Mouse (Mus musculus): ENCODE data around the gene Rasd2.

The Rasd2 gene

GRCm38 (mm10) chr8:75213686-75214085, at the start of gene Rasd2:
TSS of gene Rasd2 (plus strand) at chr8:75213944.
- no peak for DNase-seq (ENCODE audit: low read depth, low spot score)

DNA sequence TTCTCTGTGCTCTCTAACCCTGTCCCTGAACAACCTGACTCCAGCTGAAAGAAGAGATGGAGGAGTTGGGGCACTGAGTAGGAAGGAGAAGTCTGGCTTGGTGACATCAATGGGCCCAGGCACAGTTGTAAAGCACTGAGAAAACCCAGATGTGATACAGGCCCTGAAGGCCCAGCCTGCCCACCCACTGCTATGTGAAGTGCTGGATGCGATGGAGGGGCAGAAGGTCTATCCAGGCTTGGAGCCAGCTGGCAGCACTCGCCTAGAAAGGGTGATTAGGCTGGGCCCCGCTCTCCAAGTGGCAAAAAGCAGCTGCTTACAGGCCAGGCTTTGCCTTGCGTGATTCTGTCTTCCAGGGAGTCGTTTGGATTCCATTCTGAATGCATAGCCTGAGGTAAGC, 44.4 kb upstream of the Rasd2 start:
- DNase-seq (ENCODE audit: low read depth, low spot score) = no peak

DNA sequence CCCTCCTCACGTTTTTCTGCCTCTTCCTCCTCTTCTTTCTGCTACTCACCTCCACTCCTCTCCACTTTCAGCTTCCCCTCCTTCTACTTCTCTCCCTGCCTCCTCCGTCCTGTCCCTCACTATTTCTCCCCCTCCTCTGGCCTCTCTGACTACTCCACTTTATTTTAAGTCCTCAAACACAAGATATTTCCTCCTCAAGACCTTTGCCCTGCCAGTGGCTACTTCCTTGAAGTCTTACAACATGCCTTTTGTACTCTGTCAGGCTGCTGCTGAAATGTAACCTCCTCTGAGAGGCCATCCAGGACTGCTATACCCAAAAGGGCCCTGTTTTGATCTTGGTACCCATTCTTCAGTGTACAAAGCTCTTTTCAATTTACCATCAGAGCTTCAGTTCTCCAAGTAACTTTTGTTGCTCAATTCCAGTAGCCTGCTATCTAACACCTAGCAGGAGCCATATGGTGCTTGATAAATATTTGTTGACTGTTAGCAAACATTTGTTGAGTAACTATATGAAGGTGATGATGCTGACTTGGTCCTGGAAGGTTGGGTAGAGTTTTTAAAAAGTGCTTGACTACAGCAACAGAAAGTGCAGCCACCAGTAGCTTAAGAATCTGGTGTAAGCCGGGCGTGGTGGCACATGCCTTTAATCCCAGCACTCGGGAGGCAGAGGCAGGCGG, 41.6 kb upstream of the Rasd2 start:
- no peak for DNase-seq (ENCODE audit: low read depth, low spot score)

GRCm38 (mm10) chr8:75193022-75193421, 20.7 kb upstream of the Rasd2 start:
- no peak for DNase-seq (ENCODE audit: low read depth, low spot score)

- no peak for DNase-seq (ENCODE audit: low read depth, low spot score)
These were observed 19.2 kb upstream of the Rasd2 start for GRCm38 (mm10) chr8:75194473-75195071.

GRCm38 (mm10) chr8:75197170-75197569, 16.6 kb upstream of the Rasd2 start:
- DNase-seq (ENCODE audit: low read depth, low spot score) = no peak

DNA sequence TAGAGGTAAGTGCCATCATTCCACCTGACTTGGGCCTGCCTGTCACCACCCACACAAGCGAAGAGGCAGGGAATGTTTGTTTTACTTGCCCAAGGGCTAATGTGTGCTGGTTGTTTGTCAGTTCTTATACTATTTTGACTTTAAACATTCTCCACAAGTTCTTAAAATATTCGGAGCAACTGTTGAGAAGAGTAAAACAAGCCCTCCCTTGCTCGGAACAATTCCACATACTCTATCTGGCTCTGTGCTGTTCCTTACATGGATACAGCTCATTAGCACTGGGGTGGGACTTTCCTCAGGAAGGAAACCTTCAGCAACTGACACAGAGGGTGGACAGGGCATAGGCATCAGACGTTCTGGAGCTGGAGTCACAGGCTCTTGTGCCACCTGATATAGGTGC, 15.9 kb upstream of the Rasd2 start:
- DNase-seq (ENCODE audit: low read depth, low spot score) = no peak

GRCm38 (mm10) chr8:75198300-75198699, 15.4 kb upstream of the Rasd2 start:
- DNase-seq (ENCODE audit: low read depth, low spot score) = no peak

- DNase-seq (ENCODE audit: low read depth, low spot score) = no peak
These were observed 14.6 kb upstream of the Rasd2 start for GRCm38 (mm10) chr8:75198988-75199765.

GRCm38 (mm10) chr8:75199914-75200313, 13.8 kb upstream of the Rasd2 start:
- DNase-seq (ENCODE audit: low read depth, low spot score) = no peak

GRCm38 (mm10) chr8:75202041-75202656, 11.6 kb upstream of the Rasd2 start:
- DNase-seq (ENCODE audit: low read depth, low spot score) = no peak

DNA sequence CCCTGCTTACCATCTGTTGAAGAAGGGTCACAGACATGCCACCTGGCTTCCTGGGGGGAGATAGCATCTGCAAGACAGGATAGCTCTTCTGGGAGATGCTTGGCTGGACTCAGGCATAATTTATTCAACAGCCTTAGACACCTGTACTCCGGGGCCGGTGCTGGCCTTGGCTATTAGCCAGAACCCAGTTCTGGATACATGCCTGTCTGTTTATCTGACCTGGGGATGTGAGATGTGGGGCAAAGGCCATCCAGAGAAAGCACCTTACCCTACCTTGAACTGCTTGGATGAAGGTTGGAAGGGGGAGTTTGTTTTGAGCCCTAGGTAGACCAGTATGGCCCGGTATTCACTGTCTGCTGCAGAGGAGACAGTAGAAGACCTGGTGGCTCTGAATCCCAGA, 10.8 kb upstream of the Rasd2 start:
- no peak for DNase-seq (ENCODE audit: low read depth, low spot score)

- no peak for DNase-seq (ENCODE audit: low read depth, low spot score)
These were observed 10.3 kb upstream of the Rasd2 start for GRCm38 (mm10) chr8:75203420-75203819.

DNA sequence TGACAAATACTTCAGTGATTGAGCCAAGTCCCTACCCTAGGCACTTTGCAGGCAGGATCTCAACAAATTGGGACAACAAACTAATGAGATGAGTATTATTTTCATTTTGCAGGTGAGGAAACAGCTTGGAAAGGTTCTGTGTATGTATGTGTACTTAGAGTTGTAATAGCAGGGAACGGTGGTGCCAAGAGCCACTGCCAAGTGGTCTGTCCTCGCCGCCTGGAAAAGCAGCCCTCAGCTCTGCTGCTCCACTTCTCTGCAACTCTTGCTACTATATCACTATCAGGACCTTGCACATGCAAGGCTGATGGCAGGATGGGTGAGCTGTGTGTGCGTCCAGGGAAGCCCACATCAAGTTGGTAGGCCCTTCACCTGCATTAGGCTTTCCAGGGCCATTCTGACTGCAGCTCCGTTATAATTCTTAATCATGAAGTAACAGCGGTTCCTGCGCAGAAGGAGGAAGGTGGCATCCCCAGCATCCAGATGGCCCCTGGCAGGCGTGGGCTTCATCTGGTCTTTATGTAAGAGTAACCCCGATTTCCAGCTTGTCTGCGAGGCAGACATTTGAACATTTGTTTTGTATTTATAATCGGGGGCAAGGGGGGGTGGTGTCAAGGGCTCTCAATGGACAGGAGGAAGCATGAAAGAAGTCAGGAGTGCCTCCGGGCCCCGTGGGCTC, 9.4 kb upstream of the Rasd2 start:
- DNase-seq (ENCODE audit: low read depth, low spot score) = no peak

DNA sequence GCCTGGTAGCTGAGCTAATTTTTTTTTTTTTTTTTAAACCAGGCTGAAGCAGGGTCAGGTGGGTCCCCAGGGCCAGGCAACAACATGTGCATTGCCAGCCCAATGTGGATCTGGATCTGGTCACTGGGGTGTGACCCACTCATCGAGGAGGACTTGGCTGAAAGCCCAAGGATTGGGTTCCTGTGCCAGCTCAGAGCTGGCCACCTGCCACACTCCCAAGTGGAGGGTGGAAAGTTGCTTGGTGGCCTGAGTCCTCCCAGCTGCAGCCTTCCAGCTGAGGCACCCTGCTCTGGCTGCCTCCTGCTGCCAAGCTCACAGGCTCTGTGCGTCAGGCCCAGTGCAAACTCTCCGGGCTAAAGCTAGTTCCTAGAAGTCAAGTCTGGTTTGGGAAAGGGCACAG, 2.3 kb upstream of the Rasd2 start:
- DNase-seq (ENCODE audit: low read depth, low spot score) = no peak

- DNase-seq (ENCODE audit: low read depth, low spot score) = peak; percentile 63
These were observed 975 bp upstream of the Rasd2 start for GRCm38 (mm10) chr8:75212631-75213306.

DNA sequence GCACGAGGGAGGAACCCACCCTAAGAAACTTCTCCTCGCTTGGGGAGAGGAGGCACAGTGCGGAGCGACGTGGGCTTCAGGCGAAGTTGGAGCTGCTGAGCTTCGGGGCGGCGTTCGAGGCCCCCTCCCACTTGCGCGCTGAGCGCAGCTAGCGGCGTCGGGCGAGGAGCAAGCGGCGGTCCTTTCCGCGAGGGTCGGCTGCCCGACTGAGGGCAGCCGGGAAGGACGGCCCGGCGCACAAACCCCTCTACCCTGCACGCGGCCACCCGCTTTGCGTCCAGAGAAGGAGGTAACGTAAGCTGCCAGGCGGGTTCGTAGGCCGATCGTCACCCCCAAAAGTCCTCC, 465 bp upstream of the Rasd2 start:
- DNase-seq (ENCODE audit: low read depth, low spot score) = no peak

GRCm38 (mm10) chr8:75215046-75215445, 1.3 kb downstream of the Rasd2 start:
- DNase-seq (ENCODE audit: low read depth, low spot score) = no peak

DNA sequence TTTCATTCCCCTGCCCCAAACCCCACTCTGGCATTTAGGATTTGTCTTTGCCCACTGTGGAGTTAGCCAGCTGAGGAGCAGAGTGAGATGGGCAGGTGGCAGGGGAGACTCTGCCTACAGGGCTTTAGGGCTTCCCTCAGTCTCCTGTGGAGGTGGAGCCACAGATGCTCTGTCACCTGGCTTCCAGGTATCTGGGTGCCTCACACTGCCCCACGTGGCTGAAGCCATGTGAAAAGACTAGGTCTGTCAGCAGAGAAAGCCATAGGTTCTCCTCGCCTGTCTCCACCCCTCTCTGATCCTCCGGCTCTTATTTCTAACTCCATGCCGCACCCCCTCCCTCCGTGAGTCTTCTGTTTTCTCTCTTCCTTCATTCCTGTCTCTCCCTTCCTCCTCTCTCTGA, 2.2 kb downstream of the Rasd2 start:
- no peak for DNase-seq (ENCODE audit: low read depth, low spot score)

GRCm38 (mm10) chr8:75216886-75217285, 3.1 kb downstream of the Rasd2 start:
- DNase-seq (ENCODE audit: low read depth, low spot score) = no peak

GRCm38 (mm10) chr8:75217969-75218368, 4.2 kb downstream of the Rasd2 start:
- DNase-seq (ENCODE audit: low read depth, low spot score) = peak; percentile 71
